Mouse (Mus musculus): ENCODE data around the gene Zyx. TPM values are rescaled to one million over a fixed set of nuclear protein-coding genes. Genes with fewer than 3 reads are reported as not detected.

The Zyx gene
- polyA plus RNA-seq, 2 experiments, result 152 to 176 TPM

GRCm38 (mm10) chr6:42398285-42398684 lies 48.9 kb downstream of the Zyx start:
- Histone ChIP-seq H3K27me3 (ENCODE audit: control insufficient read depth, insufficient read depth, low read length) (no peaks in the 10 kb centered on the region), H3K36me3 (ENCODE audit: control insufficient read depth, insufficient read depth, low read length) (no peaks in the 10 kb centered on the region), H3K4me2 (replicated peaks; ENCODE audit: low read depth, low read length, severe bottlenecking) (no peak overlapping the region), H3K9ac (ENCODE audit: low read depth, low read length, severe bottlenecking) (no peak overlapping the region), H3K4me3 (replicated peaks; ENCODE audit: low read length) (no peak overlapping the region), H3K4me1 (ENCODE audit: control insufficient read depth, insufficient read depth, low read length) (no peaks in the 10 kb centered on the region), H3K9me3 (ENCODE audit: control insufficient read depth, low read length) (no peaks in the 10 kb centered on the region), H3K27ac (replicated peaks; ENCODE audit: low read depth, low read length) (no peak overlapping the region)
- DNase-seq (ENCODE audit: low spot score) (no peak), ATAC-seq (ENCODE audit: low FRiP score, low read depth) (no peak)
- WGBS, result 79% methylated on average over 3 of the region's 3 CpGs
- no peak for TF ChIP-seq POLR2A (IDR thresholded peaks at IDR 0.05; ENCODE audit: borderline replicate concordance, extremely low read depth, insufficient read depth, insufficient read length)

DNA sequence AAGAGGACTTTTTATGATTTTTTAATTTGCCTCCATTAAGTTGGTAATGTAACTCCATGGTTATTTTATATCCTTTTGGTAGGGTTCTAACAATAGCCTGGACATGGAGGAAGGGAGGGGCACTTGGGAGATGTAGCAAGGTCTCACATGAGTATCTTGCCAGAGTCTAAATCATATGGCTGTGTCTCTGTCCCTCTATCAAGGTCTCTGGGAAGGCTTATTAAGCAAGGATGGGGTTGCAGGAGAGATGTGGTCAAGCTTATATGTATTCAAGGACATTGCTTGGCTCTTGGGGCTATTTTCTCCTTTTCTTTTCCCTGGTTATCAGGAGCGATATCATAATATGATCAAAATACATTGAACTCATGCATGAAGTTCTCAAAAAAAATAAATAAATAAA lies 49.6 kb downstream of the Zyx start:
- Histone ChIP-seq H3K27ac (replicated peaks; ENCODE audit: low read depth, low read length) (no peak overlapping the region), H3K9ac (ENCODE audit: low read depth, low read length, severe bottlenecking) (no peak overlapping the region), H3K4me3 (replicated peaks; ENCODE audit: low read length) (no peak overlapping the region), H3K36me3 (ENCODE audit: control insufficient read depth, insufficient read depth, low read length) (no peaks in the 10 kb centered on the region), H3K9me3 (ENCODE audit: control insufficient read depth, low read length) (no peaks in the 10 kb centered on the region), H3K4me2 (replicated peaks; ENCODE audit: low read depth, low read length, severe bottlenecking) (no peak overlapping the region), H3K4me1 (ENCODE audit: control insufficient read depth, insufficient read depth, low read length) (no peaks in the 10 kb centered on the region), H3K27me3 (ENCODE audit: control insufficient read depth, insufficient read depth, low read length) (no peaks in the 10 kb centered on the region)
- ATAC-seq (ENCODE audit: low FRiP score, low read depth), result no peak
- WGBS, result 96% methylated on average over 1 of the region's 1 CpGs
- DNase-seq (ENCODE audit: low spot score), result no peak
- TF ChIP-seq POLR2A (IDR thresholded peaks at IDR 0.05; ENCODE audit: borderline replicate concordance, extremely low read depth, insufficient read depth, insufficient read length), result no peak

- Histone ChIP-seq H3K4me1 (ENCODE audit: control insufficient read depth, insufficient read depth, low read length) (no peaks in the 10 kb centered on the region), H3K27ac (replicated peaks; ENCODE audit: low read depth, low read length) (no peak within 1 kb of the TSS), H3K9ac (ENCODE audit: low read depth, low read length, severe bottlenecking) (no peak within 1 kb of the TSS), H3K27me3 (ENCODE audit: control insufficient read depth, insufficient read depth, low read length) (no peaks in the 10 kb centered on the region), H3K36me3 (ENCODE audit: control insufficient read depth, insufficient read depth, low read length) (no peaks in the 10 kb centered on the region), H3K4me2 (replicated peaks; ENCODE audit: low read depth, low read length, severe bottlenecking) (no peak within 1 kb of the TSS), H3K4me3 (replicated peaks; ENCODE audit: low read length) (no peak within 1 kb of the TSS), H3K9me3 (ENCODE audit: control insufficient read depth, low read length) (no peaks in the 10 kb centered on the region)
- DNase-seq (ENCODE audit: low spot score) (no peak), ATAC-seq (ENCODE audit: low FRiP score, low read depth) (no peak)
- 71% methylated on average over 1 of the region's 1 CpGs for WGBS
- no peak for TF ChIP-seq POLR2A (IDR thresholded peaks at IDR 0.05; ENCODE audit: borderline replicate concordance, extremely low read depth, insufficient read depth, insufficient read length)
Observed at GRCm38 (mm10) chr6:42399938-42400337, 50.5 kb downstream of the Zyx start, which contains the start of gene Tas2r143. Tas2r143 (plus strand) TSS chr6:42400238.

DNA sequence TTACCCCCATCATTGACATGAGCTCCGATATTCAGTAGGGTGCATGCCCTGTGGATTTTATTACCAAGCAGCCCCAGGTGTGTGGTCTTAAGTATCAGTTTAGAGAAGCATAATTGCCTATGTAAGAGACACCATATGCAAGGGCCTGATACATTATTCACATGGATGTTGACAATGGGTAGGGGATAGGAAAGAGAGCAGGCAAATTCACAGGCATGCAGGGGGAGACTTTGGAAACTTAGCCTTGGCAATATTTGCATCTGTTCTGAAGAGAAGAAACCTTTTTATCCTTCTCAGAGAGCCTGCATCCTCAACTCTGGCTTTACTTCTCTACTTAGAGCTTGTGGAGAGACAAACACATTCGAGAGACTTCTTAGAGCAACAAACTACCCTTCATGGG lies 55.7 kb downstream of the Zyx start, which contains the start of gene Tas2r135:
Tas2r135 (plus strand) TSS at position 301 of the 400 bp plus-strand sequence.
- H3K4me3 ChIP-seq (replicated peaks; ENCODE audit: low read length), result no peak within 1 kb of the TSS
- H3K9ac ChIP-seq (ENCODE audit: low read depth, low read length, severe bottlenecking), result no peak within 1 kb of the TSS
- H3K4me2 ChIP-seq (replicated peaks; ENCODE audit: low read depth, low read length, severe bottlenecking), result no peak within 1 kb of the TSS
- no peak for ATAC-seq (ENCODE audit: low FRiP score, low read depth)
- DNase-seq (ENCODE audit: low spot score), result no peak
- WGBS, result 69% methylated on average over 2 of the region's 2 CpGs
- H3K27ac ChIP-seq (replicated peaks; ENCODE audit: low read depth, low read length), result no peak within 1 kb of the TSS
- H3K27me3 ChIP-seq (ENCODE audit: control insufficient read depth, insufficient read depth, low read length), result no peaks in the 10 kb centered on the region
- no peaks in the 10 kb centered on the region for H3K4me1 ChIP-seq (ENCODE audit: control insufficient read depth, insufficient read depth, low read length)
- no peak for TF ChIP-seq POLR2A (IDR thresholded peaks at IDR 0.05; ENCODE audit: borderline replicate concordance, extremely low read depth, insufficient read depth, insufficient read length)
- H3K9me3 ChIP-seq (ENCODE audit: control insufficient read depth, low read length), result no peaks in the 10 kb centered on the region
- H3K36me3 ChIP-seq (ENCODE audit: control insufficient read depth, insufficient read depth, low read length), result no peaks in the 10 kb centered on the region

Other genes starting within 250 kb of the Zyx start
- gene Tas2r139, start 208.7 kb upstream of the Zyx start, polyA plus RNA-seq (2012; rRNA removed), result not detected in 2 replicates
- not detected in 2 replicates for gene Tas2r139, start 208.7 kb upstream of the Zyx start, polyA plus RNA-seq (2014; fragmentation: Nextera tagmentation; extraction: Ambion mirVana)
- gene Tas2r144, start 134.3 kb upstream of the Zyx start, polyA plus RNA-seq (2012; rRNA removed), result not detected in 2 replicates
- gene Tas2r144, start 134.3 kb upstream of the Zyx start, polyA plus RNA-seq (2014; fragmentation: Nextera tagmentation; extraction: Ambion mirVana), result not detected in 2 replicates
- 12.2 and 16.7 TPM in 2 replicates for gene Gstk1, start 103.7 kb upstream of the Zyx start, polyA plus RNA-seq (2012; rRNA removed)
- gene Gstk1, start 103.7 kb upstream of the Zyx start, polyA plus RNA-seq (2014; fragmentation: Nextera tagmentation; extraction: Ambion mirVana), result 17.9 and 18.6 TPM in 2 replicates
- gene Tmem139, start 87.7 kb upstream of the Zyx start, polyA plus RNA-seq (2012; rRNA removed), result 1.2 and 1.3 TPM in 2 replicates
- 1.1 and 1.2 TPM in 2 replicates for gene Tmem139, start 87.7 kb upstream of the Zyx start, polyA plus RNA-seq (2014; fragmentation: Nextera tagmentation; extraction: Ambion mirVana)
- 78.1 and 102 TPM in 2 replicates for gene Casp2, start 84.6 kb upstream of the Zyx start, polyA plus RNA-seq (2012; rRNA removed)
- 53.3 and 54.9 TPM in 2 replicates for gene Casp2, start 84.6 kb upstream of the Zyx start, polyA plus RNA-seq (2014; fragmentation: Nextera tagmentation; extraction: Ambion mirVana)
- gene Clcn1, start 62.9 kb upstream of the Zyx start, polyA plus RNA-seq (2012; rRNA removed), result 1.9 TPM in 2 replicates
- 0.29 and 0.61 TPM in 2 replicates for gene Clcn1, start 62.9 kb upstream of the Zyx start, polyA plus RNA-seq (2014; fragmentation: Nextera tagmentation; extraction: Ambion mirVana)
- gene Fam131b, start 25.0 kb upstream of the Zyx start, polyA plus RNA-seq (2012; rRNA removed), result 2.9 and 3.6 TPM in 2 replicates
- gene Fam131b, start 25.0 kb upstream of the Zyx start, polyA plus RNA-seq (2014; fragmentation: Nextera tagmentation; extraction: Ambion mirVana), result 0.29 and 0.47 TPM in 2 replicates
- gene Epha1, start 23.6 kb downstream of the Zyx start, polyA plus RNA-seq (2012; rRNA removed), result 17.7 and 18.3 TPM in 2 replicates
- 7.4 and 8.8 TPM in 2 replicates for gene Epha1, start 23.6 kb downstream of the Zyx start, polyA plus RNA-seq (2014; fragmentation: Nextera tagmentation; extraction: Ambion mirVana)
- gene Tas2r143, start 50.6 kb downstream of the Zyx start, polyA plus RNA-seq (2012; rRNA removed), result 0.17 and 0.28 TPM in 2 replicates
- gene Tas2r143, start 50.6 kb downstream of the Zyx start, polyA plus RNA-seq (2014; fragmentation: Nextera tagmentation; extraction: Ambion mirVana), result not detected in 2 replicates
- gene Tas2r135, start 55.8 kb downstream of the Zyx start, polyA plus RNA-seq (2012; rRNA removed), result 0.11 TPM in 1 of 2 replicates, not detected in the other
- gene Tas2r135, start 55.8 kb downstream of the Zyx start, polyA plus RNA-seq (2014; fragmentation: Nextera tagmentation; extraction: Ambion mirVana), result not detected in 2 replicates
- not detected in 2 replicates for gene Tas2r126, start 84.9 kb downstream of the Zyx start, polyA plus RNA-seq (2012; rRNA removed)
- not detected in 2 replicates for gene Tas2r126, start 84.9 kb downstream of the Zyx start, polyA plus RNA-seq (2014; fragmentation: Nextera tagmentation; extraction: Ambion mirVana)
- gene Olfr458, start 115.6 kb downstream of the Zyx start, polyA plus RNA-seq (2012; rRNA removed), result not detected in 2 replicates
- gene Olfr458, start 115.6 kb downstream of the Zyx start, polyA plus RNA-seq (2014; fragmentation: Nextera tagmentation; extraction: Ambion mirVana), result not detected in 2 replicates
- gene Olfr457, start 126.7 kb downstream of the Zyx start, polyA plus RNA-seq (2012; rRNA removed), result not detected in 2 replicates
- gene Olfr457, start 126.7 kb downstream of the Zyx start, polyA plus RNA-seq (2014; fragmentation: Nextera tagmentation; extraction: Ambion mirVana), result 0.07 TPM in 1 of 2 replicates, not detected in the other
- not detected in 2 replicates for gene Olfr456, start 137.6 kb downstream of the Zyx start, polyA plus RNA-seq (2012; rRNA removed)
- not detected in 2 replicates for gene Olfr456, start 137.6 kb downstream of the Zyx start, polyA plus RNA-seq (2014; fragmentation: Nextera tagmentation; extraction: Ambion mirVana)
- not detected in 2 replicates for gene Olfr455, start 198.0 kb downstream of the Zyx start, polyA plus RNA-seq (2012; rRNA removed)
- not detected in 2 replicates for gene Olfr455, start 198.0 kb downstream of the Zyx start, polyA plus RNA-seq (2014; fragmentation: Nextera tagmentation; extraction: Ambion mirVana)
- gene Tcaf3, start 248.1 kb downstream of the Zyx start, polyA plus RNA-seq (2012; rRNA removed), result not detected in 2 replicates
- gene Tcaf3, start 248.1 kb downstream of the Zyx start, polyA plus RNA-seq (2014; fragmentation: Nextera tagmentation; extraction: Ambion mirVana), result not detected in 2 replicates